Mouse (Mus musculus) thymus, adult 2 months (tissue): ENCODE data around the gene Phf11c. TPM values are rescaled to one million over a fixed set of nuclear protein-coding genes. Genes with fewer than 3 reads are reported as not detected.
A peak's percentile ranks its signal among the peaks of the same experiment; 100 is the strongest.
"Not testable (repeated sequence)": the region's sequence is repeated elsewhere in the genome, so short reads cannot be mapped to it uniquely, and the experiment has no call there.

Experiments used
- DNase-seq: peaks from one replicate; pipeline ENCODE4 v3.0.0; 2021
- H3K27ac ChIP-seq: fragments of 200-500 bp; 2 replicates; pipeline ENCODE4 v1.5.1; 2012; ENCODE audit warnings: low read length, control low read depth; ENCODE audit not compliant: control insufficient read depth, insufficient read depth
- H3K27me3 ChIP-seq: fragments of 200-500 bp; 2 replicates; pipeline ENCODE4 v1.6.1; 2012; ENCODE audit warnings: mild to moderate bottlenecking, low read length, moderate library complexity, mixed read lengths; ENCODE audit not compliant: control insufficient read depth, insufficient read depth
- H3K36me3 ChIP-seq: fragments of 200-500 bp; 2 replicates; pipeline ENCODE4 v1.6.1; 2012; ENCODE audit warnings: mild to moderate bottlenecking, low read length, moderate library complexity; ENCODE audit not compliant: control insufficient read depth, insufficient read depth
- H3K4me1 ChIP-seq: fragments of 200-500 bp; replicated peaks from 2 replicates; pipeline ENCODE4 v1.6.1; 2012; ENCODE audit warnings: low read length; ENCODE audit not compliant: control insufficient read depth, insufficient read depth
- H3K4me3 ChIP-seq: fragments of 200-500 bp; 2 replicates; pipeline ENCODE4 v1.5.1; 2012; ENCODE audit warnings: mild to moderate bottlenecking, low read length, control low read depth, moderate library complexity; ENCODE audit not compliant: control insufficient read depth, insufficient read depth
- CTCF ChIP-seq: fragments of 200-500 bp; IDR thresholded peaks from 2 replicates; pipeline ENCODE4 v1.5.1; 2012; ENCODE audit warnings: mild to moderate bottlenecking, control low read depth, low read length, moderate library complexity, borderline replicate concordance; ENCODE audit not compliant: control insufficient read depth, poor library complexity, insufficient read depth; ENCODE audit errors: extremely low read depth
- POLR2A ChIP-seq: fragments of 200-500 bp; IDR thresholded peaks from 2 replicates; pipeline ENCODE4 v1.6.1; 2012; ENCODE audit warnings: mild to moderate bottlenecking, low read length, control low read depth, moderate library complexity; ENCODE audit not compliant: control insufficient read depth, poor library complexity, insufficient read depth; ENCODE audit errors: extremely low read depth
- WGBS: fragments of 180-500 bp; shearing (Covaris S2); methylation state at CpG from one replicate; pipeline ENCODE4 v1.1.7; 2018; 5-methylcytosine and 5-hydroxymethylcytosine counted together
- polyA plus RNA-seq: library from polyadenylated mRNA; depleted of rRNA; stranded (reverse); fragments of >200 nt; gene quantifications from 2 replicates; pipeline ENCODE4 v1.2.3, GENCODE M21; 2012; rRNA removed

The Phf11c gene
- polyA plus RNA-seq, 1 experiment: 3.1 TPM

DNA sequence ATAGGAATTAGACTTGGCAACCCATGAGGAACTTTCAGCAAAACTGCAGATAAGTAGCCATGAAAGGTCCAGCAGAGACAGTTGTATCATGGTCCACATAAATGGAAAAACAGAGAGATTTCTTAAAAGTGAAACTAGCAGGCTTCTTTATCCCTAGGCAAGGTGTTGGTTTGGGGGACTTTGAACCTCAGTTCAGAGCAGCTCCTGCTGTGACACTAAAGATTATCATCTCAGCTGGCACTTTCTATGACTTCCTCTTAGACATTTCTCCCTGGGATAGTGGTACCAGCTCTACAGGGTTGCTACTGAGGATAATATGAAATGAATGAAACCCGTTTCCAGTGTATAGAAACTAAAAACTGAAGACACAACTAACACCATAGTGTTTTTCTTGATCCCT is 5.6 kb downstream of the Phf11c start:
- no peaks in the 10 kb centered on the region for H3K36me3 ChIP-seq
- DNase-seq: no peak
- no peak overlapping the region for H3K27ac ChIP-seq
- H3K27me3 ChIP-seq: no peaks in the 10 kb centered on the region
- WGBS: 82% methylated on average over 1 of the region's 1 CpGs
- no peaks in the 10 kb centered on the region for H3K4me1 ChIP-seq
- no peak for TF ChIP-seq POLR2A
- no peak for TF ChIP-seq CTCF
- no peak overlapping the region for H3K4me3 ChIP-seq

DNA sequence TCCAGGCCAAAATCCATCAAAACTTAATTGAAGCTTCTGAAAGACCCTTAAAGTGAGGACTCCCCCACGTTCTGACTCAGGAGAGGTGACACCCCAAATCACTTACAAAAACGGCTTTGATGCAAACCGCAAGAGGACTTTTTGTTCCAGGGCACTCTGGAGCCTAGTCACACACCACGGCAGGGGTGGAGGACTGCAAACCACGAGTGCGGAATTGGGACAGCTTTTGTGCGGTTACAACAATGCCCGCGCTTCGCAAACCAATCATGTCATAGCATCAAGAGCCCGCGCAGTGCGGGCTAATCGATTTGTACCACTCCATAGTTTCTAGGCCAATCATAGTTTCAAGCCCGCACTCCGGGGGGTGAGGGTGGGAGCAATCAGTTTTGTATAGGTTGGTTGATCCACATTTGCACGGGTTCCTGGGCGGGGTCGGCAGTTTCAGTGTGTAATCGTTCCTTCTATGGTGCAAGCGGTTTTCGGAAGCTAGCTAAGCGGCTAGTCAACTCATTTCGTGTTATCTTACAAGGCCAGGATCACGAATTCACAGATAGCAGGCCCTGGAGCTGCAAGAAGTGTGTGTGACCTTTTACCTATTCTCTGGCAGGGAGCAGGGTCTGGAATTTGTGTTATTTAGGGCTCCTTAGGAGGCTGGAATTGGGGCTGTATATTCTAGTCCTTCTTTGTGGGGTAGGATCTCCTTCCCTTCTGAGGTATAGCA is 24.7 kb downstream of the Phf11c start:
- Histone ChIP-seq H3K36me3 (no peaks in the 10 kb centered on the region), H3K4me1 (no peaks in the 10 kb centered on the region), H3K27ac (no peak overlapping the region), H3K27me3 (no peaks in the 10 kb centered on the region), H3K4me3 (no peak overlapping the region)
- 96% methylated on average over 25 of the region's 25 CpGs for WGBS
- TF ChIP-seq CTCF (no peak), POLR2A (no peak)
- DNase-seq: no peak

DNA sequence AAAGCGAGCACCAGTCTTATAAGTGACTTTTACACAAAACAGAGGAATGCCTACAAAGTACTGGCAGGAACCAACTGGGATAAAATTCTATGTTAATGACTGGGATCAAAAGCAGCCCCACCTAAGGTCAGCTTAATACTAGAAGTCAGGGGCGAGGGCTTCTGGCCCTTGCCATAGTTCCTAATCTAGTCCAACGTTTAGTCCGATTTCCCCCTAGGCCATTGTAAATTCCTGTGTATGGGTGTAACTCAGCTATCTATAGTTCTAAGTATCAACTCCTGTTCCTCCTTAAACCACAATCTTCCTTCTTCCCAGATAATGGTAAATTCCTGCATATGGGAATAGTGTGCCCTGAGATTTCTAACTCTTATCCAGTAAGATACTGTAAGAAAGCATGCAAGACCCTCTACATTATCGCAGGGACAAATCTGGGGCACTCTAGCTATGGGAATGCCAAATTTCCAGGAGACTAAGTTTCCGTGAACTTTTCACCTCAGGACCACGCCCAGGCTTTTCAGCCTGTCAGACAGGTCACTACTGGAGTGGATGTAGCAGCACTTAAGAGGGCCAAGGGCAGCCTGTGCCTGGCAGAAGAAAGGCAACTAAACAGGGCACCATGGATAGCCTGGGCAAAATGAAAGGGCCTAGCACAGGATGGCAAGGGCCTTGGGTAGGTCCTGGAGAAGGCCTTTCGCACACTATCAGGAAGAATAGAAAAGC is 28.6 kb downstream of the Phf11c start:
- no peak overlapping the region for H3K4me3 ChIP-seq
- TF ChIP-seq CTCF: no peak
- TF ChIP-seq POLR2A: no peak
- no peaks in the 10 kb centered on the region for H3K4me1 ChIP-seq
- DNase-seq: no peak
- 95% methylated on average over 8 of the region's 8 CpGs for WGBS
- H3K27me3 ChIP-seq: no peaks in the 10 kb centered on the region
- no peaks in the 10 kb centered on the region for H3K36me3 ChIP-seq
- H3K27ac ChIP-seq: no peak overlapping the region

DNA sequence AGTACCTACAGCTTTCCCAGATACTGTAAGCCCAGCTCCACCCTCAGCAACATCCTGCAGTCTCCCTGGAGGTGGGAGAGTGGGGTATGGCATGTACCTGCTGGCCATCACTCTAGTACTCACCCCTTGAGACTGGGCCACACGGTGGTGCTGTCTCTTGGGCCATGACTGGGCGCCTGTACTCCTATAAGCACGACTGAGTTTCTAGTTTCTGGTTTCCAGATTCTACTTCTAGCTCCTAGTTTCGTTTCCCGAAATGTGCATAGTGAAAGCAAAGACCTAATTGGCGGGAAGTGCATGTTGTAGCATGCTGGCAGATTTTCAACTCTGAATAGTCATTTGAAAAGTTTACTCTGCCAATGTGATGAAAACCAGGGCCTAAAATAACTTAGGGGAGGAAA is 29.9 kb downstream of the Phf11c start, which contains the start of gene Phf11d:
Phf11d (minus strand) TSS at position 227 of the 401 bp plus-strand sequence.
- 78% methylated on average over 6 of the region's 6 CpGs for WGBS
- H3K4me1 ChIP-seq: no peaks in the 10 kb centered on the region
- DNase-seq: peak; percentile 4
- no peak within 1 kb of the TSS for H3K4me3 ChIP-seq
- peak within 1 kb of the TSS; percentile 43; the same call in 1 of the 2 replicates for H3K27ac ChIP-seq
- TF ChIP-seq POLR2A: no peak
- H3K27me3 ChIP-seq: no peaks in the 10 kb centered on the region
- H3K36me3 ChIP-seq: no peaks in the 10 kb centered on the region

DNA sequence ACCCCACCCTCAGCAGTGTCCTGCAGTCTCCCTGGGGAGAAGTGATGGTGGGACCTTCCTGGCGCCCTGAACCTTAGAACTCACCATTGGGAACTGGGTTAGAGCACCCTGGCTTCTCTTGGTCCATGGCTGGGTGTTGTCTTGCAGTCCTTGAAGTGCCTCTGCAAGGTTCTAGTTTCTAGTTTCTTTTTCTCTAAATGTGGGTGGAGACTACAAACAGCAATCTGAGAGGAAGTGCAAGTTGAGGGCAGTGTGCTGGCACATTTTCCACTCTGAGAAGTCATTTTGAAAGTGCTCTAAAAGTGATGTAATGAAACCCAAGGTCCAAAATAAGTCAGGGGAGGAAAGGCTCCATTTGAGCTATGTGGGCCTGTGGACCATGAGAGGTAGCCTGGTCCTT is 54.0 kb downstream of the Phf11c start, which contains the start of gene Phf11b:
Phf11b (minus strand) TSS at position 163 of the 400 bp plus-strand sequence.
- H3K27me3 ChIP-seq, H3K36me3 ChIP-seq, DNase-seq, H3K4me1 ChIP-seq: not testable (repeated sequence)
- Histone ChIP-seq H3K27ac (peak within 1 kb of the TSS; percentile 51), H3K4me3 (peak within 1 kb of the TSS; percentile 38)
- 67% methylated on average over 1 of the region's 1 CpGs for WGBS

DNA sequence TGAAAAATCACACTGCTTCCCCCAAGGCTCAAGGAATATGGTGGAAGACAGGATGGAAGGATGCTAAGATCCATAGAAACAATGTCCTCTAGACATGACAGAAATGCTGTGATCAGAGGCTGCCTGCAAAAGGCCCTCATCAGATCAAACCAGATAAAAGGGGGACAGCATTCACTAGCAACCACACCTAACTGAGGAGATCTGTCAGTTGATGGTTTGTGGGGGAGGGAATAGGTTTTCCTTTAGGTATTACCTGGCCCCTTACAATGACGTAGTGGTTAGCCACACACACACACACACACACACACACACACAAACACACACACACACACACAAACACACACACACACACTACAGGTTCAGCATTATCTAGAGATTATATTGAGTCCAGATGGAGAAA is 55.6 kb downstream of the Phf11c start:
- Histone ChIP-seq H3K4me3 (no peak overlapping the region), H3K4me1 (no peaks in the 10 kb centered on the region), H3K27ac (no peak overlapping the region), H3K36me3 (no peaks in the 10 kb centered on the region), H3K27me3 (no peaks in the 10 kb centered on the region)
- no peak for DNase-seq
- 60% methylated on average over 1 of the region's 1 CpGs for WGBS
- no peak for TF ChIP-seq POLR2A

DNA sequence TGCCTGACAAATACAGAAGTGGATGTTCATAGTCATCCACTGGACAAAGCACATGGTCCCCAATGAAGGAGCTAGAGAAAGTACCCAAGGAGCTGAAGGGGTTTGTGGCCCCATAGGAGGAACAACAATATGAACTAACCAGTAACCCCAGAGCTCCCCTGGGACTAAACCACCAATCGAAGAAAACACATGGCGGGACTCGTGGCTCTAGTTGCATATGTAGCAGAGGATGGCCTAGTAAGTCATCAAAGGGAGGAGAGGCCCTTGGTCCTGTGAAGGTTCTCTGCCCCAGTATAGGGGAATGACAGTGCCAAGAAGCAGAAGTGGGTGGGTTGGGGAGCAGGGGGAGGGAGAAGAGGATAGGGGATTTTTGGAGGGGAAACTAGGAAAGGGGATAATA is 59.1 kb downstream of the Phf11c start:
- not testable (repeated sequence) for H3K27me3 ChIP-seq, H3K27ac ChIP-seq, H3K4me3 ChIP-seq, DNase-seq, H3K36me3 ChIP-seq, H3K4me1 ChIP-seq
- 91% methylated on average over 3 of the region's 3 CpGs for WGBS

Other genes with a start within 250 kb of the Phf11c start
- not detected in 2 replicates for gene Gm5142, start 216.6 kb downstream of the Phf11c start, polyA plus RNA-seq
- 16.9 and 17.8 TPM in 2 replicates for gene Rcbtb1, start 194.2 kb downstream of the Phf11c start, polyA plus RNA-seq
- gene Gm6904, start 135.2 kb downstream of the Phf11c start, polyA plus RNA-seq: 0.12 TPM in 1 of 2 replicates, not detected in the other
- gene Phf11a, start 97.9 kb downstream of the Phf11c start, polyA plus RNA-seq: 1.7 and 3.4 TPM in 2 replicates
- 2.7 and 4.1 TPM in 2 replicates for gene Phf11b, start 54.0 kb downstream of the Phf11c start, polyA plus RNA-seq
- gene Phf11d, start 29.9 kb downstream of the Phf11c start, polyA plus RNA-seq: 4.5 and 8.2 TPM in 2 replicates
- 19.1 and 20.5 TPM in 2 replicates for gene Setdb2, start 45.5 kb upstream of the Phf11c start, polyA plus RNA-seq
- 5.3 and 5.5 TPM in 2 replicates for gene Cab39l, start 45.6 kb upstream of the Phf11c start, polyA plus RNA-seq
- gene Cdadc1, start 202.6 kb upstream of the Phf11c start, polyA plus RNA-seq: 6.2 and 6.4 TPM in 2 replicates
- 32.4 and 37.2 TPM in 2 replicates for gene Shisa2, start 229.9 kb upstream of the Phf11c start, polyA plus RNA-seq